Mouse (Mus musculus) ES-E14 (cell line): ENCODE measurements around the gene Klhl22.

Source experiments
- MAFK ChIP-seq: IDR thresholded peaks from 2 replicates; pipeline ENCODE4 v1.6.1; 2014; ENCODE audit warnings: mild to moderate bottlenecking, low read depth, low read length, inconsistent platforms; ENCODE audit not compliant: insufficient read depth
- ZC3H11A ChIP-seq: IDR thresholded peaks from 2 replicates; pipeline ENCODE4 v1.6.1; 2012; ENCODE audit warnings: low read depth, mild to moderate bottlenecking, inconsistent platforms, low read length, borderline replicate concordance
- ZNF384 ChIP-seq: IDR thresholded peaks from 2 replicates; pipeline ENCODE4 v1.6.1; 2012; ENCODE audit warnings: low read depth, low read length, inconsistent platforms

GRCm38 (mm10) chr16:17729974-17730373 lies 29.4 kb upstream of the Klhl22 start:
- TF ChIP-seq MAFK (no peak), ZC3H11A (no peak), ZNF384 (peak; percentile 51; the same call in 1 of the 2 replicates)
